Mouse (Mus musculus) embryo, embryonic 11 days (tissue): ENCODE data around the gene Vapa.

ENCODE experiments used
- DNase-seq: peaks from one replicate; pipeline ENCODE4 v3.0.0-alpha.2; 2015

The Vapa gene

DNA sequence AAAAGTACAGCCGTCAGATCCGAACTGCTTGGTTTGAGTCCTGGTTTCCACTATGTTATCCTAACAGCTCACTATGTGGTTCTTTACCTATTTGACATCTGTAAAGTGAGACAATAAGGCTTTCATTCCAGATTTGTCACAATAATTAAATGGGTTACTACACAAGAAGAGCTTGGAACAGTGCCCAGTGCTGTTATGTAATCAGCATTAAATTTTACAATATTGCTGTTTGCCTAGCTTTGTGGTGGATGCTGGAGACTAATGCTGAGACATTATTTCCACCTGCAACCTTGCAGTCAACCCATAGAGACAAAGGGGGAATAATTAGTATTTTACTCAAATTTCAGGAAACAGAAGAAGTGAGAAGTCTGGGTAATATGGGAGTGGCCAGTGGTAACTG, 5.1 kb upstream of the Vapa start:
- no peak for DNase-seq

DNA sequence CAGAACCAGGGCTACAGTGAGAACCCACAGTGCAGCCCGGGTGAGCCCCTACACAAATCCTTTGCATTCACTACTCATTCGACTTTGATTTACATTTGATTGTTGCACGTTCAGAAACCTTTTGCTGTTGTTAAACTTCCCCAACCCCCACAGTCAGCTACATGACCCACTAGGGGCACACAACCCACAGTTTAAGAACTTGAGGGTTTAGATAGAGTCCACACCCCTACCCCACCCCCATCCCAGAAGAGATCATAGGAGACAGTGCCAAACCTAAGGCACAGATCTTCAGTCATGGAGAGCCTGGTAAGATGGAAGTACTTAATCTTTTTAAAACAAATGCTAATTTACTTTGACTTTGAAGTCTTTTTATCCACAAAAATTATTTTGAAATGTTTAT, 2.3 kb upstream of the Vapa start:
- DNase-seq: no peak

DNA sequence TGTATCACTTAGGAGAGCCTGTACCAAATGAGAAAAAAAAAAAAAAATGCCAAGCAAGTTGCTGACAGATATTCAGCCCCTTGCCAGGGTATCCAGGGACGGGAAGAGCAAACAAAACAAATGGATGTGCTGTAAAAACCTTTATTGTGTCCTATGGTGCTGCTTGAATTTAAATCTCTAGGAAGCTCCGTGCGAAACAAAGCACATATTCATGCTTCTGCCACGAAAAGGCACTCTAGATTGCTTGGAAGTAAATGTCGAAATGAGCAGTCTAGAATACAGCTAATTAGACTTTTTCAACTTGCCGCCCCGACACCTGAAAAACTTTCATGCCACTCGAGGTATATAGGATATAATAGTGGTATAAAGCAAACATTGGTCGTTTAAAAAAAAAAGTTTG, 1.1 kb upstream of the Vapa start:
- peak; percentile 46 for DNase-seq

DNA sequence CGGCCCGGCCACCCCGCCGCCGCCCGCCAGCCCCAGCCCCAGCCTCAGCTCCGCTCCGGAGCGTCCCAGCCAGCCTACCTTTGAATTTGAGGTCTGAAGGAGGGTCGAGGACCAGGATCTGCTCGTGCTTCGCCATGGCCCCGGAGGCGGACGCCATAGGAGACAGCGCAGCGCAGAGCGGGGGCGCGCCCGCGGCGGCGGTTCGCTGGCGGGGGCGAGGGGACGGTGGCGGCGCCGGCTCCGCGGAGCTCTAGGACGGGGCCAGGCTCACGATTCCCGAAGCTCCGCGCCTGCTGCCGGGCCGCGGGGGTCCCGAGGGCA, 253 bp downstream of the Vapa start:
- no peak for DNase-seq

DNA sequence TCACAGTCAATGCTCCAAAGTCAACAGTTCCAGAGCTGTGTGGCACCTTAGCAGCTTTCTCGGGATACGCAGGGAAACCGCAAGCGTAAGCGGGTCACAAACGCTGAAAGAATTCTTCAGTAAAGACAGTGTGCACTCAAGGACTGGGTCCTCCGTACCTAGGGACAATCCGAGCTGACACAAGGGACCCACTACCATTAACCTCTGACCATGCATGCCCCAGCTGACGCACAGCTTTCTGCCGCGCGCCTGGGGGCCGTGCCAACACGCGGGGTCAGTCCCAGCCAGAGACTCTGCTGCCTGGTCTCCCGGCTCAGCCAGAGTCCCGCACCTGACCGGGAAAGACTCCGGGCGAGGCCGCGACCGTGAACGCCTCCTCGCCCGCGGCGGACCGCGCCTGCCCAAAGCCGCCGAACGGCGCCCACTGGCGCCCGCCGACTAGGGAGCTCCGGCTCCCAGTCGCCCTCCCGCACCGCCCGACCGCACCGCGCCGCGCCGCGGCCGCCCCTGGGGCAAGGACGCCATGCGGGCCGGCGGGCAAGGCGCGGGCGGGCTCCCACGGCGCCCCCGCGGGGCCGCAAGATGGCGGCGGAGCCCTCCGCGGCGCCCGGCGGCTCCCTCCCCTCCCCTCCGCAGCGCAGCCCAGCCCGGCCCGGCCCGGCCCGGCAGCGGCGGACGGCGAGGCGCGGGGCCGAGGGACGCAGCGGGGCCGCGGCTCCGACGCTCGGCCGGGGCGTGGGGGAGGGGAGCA, 789 bp downstream of the Vapa start:
- peak; percentile 65 for DNase-seq

DNA sequence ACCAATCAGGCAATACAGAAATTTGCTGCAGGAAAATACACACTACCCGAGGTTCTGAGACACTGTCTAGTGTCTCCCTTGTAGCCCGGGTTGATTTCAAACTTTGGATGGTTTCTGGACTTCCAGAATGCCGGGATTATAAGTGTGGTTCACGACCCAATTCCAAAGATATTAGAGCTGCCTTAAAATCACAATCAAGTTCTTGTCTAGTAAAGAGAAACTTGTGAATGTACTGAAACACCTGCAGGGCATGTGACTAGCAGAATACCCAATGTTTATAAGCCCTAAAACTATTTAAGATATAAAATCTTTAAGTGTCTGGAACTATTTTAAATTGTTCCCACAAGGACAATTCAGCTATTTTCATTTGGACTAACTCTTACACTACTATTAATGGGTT, 1.6 kb downstream of the Vapa start:
- DNase-seq: no peak

DNA sequence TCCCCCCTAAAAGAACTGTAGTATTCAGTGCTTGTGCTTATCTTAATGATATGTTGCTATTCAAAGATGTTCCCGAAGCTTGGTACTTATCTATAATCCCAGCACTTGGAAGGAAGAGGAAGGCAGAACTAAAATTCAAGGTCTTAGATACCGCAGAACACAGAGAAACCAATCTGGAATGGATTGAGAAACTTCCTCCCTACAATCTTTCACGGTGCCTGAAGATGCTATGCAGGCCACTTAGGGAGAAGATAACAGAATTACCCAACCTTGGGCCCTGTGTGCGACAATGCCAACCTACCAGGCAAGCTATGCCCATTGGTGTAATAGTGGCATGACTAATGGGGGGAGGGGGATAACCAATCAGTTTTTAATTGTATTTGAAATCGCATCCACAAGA, 4.6 kb downstream of the Vapa start:
- no peak for DNase-seq

DNA sequence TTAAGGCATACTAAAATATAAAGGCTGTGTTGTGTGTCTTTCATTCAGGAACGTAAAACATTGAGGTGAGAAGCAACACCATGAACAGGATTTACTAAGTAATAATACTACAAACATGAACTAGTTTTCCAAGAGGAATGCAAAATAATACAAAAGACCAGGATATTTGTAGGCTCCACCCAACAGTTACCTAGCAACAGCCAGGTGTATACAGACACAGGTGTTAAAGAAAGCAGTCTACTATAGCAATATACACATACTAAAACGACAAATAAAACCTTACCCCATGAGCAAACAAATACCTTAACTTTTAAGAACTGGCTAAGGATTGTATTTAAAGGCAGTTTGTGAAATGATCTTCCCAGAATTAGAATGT, 5.1 kb downstream of the Vapa start:
- DNase-seq: no peak

DNA sequence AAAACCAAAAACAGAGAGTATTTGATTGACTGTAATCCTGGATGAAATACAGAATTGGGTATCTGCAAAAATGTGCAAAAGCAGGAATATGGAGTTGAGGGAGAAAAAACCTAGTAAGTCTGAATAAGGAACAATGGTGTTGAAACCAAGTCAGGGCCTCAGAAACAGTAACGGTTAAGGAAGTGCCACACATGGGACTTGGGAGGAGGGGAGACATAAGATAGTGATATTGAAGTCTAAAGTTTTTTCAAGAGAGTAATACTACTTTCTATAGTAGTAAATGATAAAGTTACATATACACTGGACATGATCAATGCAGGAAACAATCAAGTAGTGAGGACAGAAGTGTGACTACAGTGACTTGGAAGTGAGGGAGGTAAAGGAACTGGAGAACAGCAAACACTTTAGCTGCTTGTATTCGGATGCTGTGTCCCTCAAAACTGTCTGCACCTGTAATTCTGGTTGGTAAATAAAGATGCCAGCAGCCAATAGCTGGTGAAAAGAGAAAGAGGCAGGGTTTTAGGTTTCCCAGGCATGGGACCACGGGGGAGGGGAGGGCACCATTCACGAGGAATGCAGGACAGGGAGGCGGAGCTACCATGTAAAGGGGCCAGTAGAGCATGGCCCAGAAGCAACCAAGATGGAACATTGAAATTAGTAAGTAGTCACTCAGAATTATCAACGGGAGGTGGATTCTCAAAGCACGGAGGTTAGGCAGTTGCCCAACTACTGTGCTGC, 5.6 kb downstream of the Vapa start:
- DNase-seq: peak; percentile 18

DNA sequence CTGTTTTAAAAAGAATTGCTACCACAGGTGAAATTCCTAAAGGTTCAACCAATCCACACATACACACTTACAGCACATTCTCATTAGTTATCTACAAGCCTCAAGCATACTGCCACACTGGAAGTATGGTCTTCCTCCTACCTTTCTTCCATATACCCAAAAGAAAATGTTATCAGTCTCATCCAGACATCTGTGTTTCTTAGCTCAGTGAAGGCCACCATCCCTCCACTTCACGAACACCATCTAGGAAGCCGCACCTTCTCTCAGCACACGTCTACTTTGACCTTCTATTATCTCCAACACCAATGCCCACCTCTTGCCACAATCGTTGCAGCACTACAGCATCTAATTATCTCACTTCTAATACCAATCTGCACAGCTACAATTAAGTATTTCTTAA, 7.3 kb downstream of the Vapa start:
- no peak for DNase-seq

DNA sequence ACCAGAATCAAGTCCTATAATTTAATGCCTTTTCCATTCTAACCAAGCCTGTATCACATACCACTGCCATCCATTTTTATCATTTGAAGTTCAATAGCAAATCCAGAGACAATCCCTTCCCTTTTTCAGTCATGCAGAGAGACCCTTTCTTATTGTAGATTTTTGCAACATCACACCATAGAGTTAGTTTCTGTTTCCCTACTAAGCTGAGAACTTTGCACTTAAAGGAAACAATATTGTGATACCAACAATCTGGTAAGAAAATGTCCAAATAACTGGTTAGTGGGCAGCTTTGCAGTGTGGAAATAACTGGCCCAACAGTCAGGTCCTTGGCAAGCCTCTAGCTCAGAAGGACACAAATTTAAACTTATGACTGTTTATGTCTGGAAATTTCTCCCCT, 8.5 kb downstream of the Vapa start:
- DNase-seq: no peak

DNA sequence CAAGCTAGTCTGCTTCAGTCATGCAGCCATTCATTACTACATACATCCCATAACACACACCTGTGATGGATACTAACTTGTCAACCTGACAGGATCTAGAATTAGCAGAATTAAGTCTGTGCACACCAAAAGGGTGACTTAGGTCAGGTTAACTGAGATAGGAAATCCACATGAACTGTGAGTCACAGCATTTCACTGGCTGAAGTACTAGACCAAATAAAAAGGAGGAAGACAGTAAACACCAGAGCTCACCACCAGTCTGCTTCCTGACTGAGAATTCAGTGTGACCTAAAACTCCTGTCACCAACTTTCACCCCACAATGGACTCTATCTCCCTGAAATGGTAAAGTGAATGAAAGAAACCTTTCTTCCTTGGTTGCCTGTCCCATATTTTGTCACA, 9.0 kb downstream of the Vapa start:
- DNase-seq: no peak

DNA sequence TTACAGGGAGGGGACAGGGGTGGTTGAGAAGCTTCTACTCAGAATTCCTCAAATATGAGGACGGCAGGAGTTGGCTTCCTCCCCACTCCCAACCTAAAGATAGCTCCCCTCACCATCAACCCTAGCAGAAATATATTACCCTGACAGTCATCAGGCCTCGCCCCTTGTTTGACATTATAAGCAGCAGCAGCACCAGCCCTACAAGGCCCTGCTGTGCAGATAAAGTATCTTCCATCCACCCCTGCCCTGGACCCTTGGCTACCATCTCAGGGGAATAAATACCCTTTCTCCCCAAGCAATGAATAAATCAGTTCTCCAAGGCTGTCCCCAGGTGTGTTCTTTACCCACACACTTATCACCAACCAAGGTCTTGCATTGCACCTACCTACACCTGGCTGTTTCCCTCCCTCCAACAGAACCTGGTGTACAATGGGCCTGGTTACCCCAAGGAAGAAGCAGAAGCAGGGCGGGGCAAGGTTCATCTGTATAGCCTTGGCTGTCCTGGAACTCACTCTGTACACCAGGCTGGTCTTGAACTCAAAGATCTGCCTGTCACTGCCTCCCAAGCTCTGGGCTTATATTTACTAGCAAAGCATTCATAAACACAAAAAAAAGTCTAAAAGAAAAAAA, 15.4 kb downstream of the Vapa start:
- DNase-seq: no peak

DNA sequence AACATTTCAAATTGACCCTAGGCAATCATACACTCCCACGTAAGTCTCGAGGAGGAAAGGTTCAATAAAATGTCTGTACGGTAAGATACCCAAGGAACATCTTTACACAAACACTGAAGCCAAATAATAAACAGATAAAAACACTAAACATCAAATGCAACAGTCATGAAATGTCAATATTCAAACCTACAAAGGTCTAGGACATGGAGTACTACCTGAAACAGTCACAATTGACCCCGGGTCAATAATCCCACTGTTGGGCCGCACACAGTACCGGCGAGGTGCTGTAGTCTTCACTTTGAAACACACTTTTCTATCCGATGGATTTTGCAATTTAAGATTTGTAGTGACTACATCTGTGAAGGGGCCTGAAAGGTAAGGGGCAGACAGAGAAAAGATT, 18.7 kb downstream of the Vapa start:
- no peak for DNase-seq

DNA sequence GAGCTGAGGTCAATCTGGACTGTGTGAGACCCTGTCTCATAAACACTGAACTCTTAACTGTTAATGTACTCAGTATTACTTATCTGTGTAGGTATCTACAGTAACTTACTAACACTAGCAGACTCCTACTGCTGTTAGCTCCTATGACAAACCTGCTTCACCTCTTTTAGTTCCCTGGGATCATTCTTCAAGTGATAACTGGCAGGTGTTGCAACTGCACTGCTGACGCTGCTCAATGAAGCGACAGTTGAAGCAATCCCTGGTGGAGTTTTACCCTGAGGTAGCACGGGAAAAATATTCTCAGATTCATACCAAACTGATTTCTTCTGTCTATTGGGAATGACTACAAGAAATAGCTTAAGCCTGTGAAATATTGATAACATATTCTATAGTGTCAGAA, 26.5 kb downstream of the Vapa start:
- DNase-seq: no peak

DNA sequence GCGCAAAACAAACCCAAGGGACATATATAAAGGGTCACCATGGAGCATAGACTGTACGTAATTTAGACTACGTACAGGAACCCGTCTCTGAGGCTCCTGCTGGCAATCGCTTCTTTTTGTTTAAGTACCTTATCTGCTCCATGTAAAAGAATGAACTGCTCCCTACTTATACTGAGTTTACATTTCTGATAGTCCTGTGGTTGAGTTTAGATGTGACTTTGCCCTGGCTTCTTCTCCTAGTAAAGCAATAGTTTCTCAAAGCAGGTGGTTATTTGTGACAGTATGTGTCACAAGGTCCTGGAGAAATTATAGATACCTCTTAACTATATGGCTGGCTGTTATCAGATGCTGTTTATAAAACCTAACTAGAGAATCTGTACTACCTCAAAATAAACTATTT, 31.9 kb downstream of the Vapa start:
- no peak for DNase-seq

DNA sequence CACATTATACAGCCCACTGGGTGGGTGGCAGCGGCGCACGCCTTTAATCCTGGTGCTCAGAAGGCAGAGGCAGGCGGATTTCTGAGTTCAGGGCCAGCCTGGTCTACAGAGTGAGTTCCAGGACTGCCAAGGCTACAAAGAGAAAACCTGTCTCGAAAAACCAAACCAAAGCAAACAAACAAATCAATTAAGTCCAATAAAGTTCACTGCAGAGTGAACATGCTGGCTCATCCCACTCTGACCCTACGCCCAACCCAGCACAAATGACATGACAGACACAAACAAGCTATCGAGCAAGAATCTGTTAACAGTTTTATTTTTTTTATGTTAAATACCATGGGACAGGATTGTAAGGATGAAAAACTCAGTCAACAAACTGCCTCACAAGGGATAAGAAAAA, 33.6 kb downstream of the Vapa start:
- no peak for DNase-seq

DNA sequence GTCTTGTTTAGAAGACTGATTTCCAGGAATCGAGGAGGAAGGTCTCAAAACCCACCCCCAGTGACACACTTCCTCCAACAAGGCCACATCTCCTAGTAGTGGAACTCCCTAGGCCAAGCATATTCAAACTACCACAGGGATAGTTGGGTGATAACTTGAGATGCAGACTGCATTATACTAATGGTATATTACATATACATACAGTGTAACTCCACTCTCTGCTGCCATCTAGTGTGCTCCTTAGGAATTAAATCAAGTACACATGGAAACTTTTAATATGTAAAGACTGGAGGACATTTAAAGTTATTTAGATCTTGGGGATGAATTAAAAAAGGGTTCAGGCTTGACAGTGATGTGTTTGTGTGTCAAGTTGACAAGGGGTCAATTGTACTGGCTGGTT, 38.0 kb downstream of the Vapa start:
- peak; percentile 64 for DNase-seq

DNA sequence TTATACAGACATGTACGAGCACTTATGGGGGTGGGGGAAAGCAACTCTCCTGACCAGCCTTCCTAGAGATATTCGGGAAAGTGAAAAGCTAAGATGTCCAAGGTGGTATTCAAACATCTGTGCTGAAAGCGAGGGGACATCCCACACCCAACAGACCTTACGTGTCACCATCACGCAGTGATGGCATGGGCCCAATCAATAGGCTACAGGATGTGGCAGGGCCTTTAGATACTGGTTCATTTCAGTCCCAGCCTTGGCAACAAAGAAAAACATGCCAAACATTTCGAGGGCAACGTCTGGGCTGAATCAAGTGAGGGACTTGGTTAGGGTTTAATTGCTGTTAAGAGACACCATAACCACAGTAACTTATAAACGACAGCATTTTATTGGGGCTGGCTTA, 38.5 kb downstream of the Vapa start:
- no peak for DNase-seq

DNA sequence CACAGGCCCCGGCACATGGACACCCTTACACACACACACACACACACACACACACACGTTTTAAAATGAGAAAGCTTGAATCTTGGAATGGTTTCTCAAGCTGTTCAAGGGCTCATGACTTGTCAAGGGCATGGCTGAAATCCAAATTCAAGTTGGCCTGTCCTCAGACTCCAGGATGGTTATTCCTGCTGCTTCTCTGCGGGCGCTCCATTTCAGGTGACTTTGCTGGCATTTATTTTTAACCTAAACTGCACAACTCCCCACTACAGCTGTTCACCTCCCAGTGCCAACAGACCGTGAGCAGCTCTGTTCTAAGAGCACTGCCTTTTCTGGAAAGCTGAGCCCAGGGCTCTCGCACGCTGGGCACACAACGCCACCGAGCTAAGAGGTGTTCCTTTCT, 41.5 kb downstream of the Vapa start:
- DNase-seq: no peak

DNA sequence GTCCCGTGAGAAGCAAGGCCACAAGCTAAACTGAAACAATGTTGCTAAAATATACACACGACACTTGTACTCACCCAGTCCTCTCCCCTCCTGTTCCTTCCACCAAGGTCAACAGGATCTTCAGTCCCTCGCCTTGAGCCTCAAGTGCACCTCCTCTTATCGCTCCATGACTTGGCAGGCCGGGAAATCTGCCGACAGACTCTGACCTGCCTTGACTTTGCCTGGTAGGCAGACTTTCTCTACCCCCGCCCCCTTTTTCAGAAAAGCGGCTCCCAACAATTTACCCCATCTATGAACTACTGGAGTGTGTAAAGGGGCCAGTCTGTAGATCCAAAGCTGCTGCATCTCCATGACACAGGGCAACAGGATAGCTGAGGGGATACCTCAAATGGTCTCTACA, 41.9 kb downstream of the Vapa start:
- no peak for DNase-seq

DNA sequence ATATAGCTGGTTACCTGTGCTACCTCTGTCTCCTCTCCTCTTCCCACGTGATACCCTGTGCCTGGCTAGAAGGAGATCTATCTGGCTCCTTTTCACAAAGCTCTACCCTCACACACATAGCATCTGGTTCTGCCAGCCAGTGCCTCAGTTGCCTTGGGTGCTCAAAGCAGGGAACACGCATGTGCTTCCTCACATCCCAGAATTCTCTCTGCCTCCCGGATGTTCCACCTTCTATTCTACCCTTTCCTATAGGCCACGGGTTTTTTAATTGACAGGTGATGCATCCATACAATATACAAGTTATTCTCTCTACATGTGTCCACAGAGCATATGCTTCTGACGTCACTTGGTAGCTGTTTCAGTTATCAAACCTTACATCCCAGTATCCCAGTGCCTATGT, 49.2 kb downstream of the Vapa start:
- no peak for DNase-seq

DNA sequence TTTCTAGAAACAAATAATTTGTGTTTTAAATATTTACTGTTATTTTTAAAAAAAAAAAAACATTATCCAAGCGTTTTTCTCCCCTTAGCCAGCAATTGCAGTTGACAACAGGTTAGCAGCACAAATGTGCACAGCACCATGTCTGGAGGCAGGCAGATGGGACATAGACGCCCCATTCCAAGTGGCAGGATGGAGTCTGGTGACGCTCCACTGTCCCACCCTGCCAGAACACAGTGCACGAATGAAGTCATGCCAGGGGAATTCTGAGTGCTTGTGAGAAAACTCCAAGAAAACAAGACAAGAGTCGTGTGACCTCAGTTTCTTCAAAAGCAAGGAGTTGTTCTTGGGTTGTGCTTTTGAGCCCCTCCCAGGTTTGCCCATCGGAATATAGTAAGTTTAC, 50.0 kb downstream of the Vapa start:
- DNase-seq: no peak

DNA sequence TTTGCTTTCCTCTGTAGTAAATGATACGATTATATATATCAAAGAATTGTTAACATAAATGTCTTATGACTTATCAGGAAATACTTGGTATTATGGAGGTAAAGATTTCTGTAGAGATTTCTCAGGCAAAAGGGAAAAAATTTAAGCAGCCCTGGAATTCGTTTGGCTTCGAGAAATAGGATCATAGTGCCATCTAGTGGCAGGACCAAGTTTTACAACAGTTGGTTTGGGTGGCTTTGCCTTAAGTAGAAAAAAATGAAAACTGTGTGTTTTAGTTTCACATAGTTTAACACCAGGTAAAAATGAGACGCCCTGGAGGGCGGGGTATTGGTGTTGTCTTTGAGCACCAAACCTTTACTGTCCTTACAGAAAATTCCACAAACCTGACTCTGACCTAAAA, 50.6 kb downstream of the Vapa start:
- peak; percentile 82 for DNase-seq
